Mouse (Mus musculus) limb, embryonic 14.5 days (tissue): ENCODE results near the gene E130208F15Rik. TPM values are rescaled to one million over a fixed set of nuclear protein-coding genes. Genes with fewer than 3 reads are reported as not detected.
A peak's percentile ranks its signal among the peaks of the same experiment; 100 is the strongest.

ENCODE experiments used
- ATAC-seq: fragments of 200-750 bp; cut with Nextera tagmentation; 2 replicates; pipeline ENCODE4 v1.8.0; 2017; ENCODE audit warnings: low read depth, moderate number of reproducible peaks, moderate TSS enrichment; ENCODE audit not compliant: low FRiP score
- DNase-seq: peaks from one replicate; pipeline ENCODE4 v3.0.0-alpha.2; 2015; ENCODE audit warnings: low spot score
- H3K27ac ChIP-seq: fragments of 300-500 bp; sonication (generic); replicated peaks from 2 replicates; pipeline ENCODE4 v1.5.1; 2014; ENCODE audit warnings: low read depth, mild to moderate bottlenecking, low read length, moderate library complexity, mixed read lengths
- H3K27me3 ChIP-seq: fragments of 300-500 bp; sonication (generic); 2 replicates; pipeline ENCODE4 v1.6.1; 2014; ENCODE audit warnings: low read length, mixed read lengths; ENCODE audit not compliant: control insufficient read depth, insufficient read depth
- H3K36me3 ChIP-seq: fragments of 300-500 bp; sonication (generic); 2 replicates; pipeline ENCODE4 v1.6.1; 2014; ENCODE audit warnings: mild to moderate bottlenecking, low read length, moderate library complexity, mixed read lengths; ENCODE audit not compliant: control insufficient read depth, insufficient read depth
- H3K4me1 ChIP-seq: fragments of 300-500 bp; sonication (generic); 2 replicates; pipeline ENCODE4 v1.6.1; 2014; ENCODE audit warnings: antibody characterized with exemption, low read length, mixed read lengths; ENCODE audit not compliant: control insufficient read depth, insufficient read depth
- H3K4me2 ChIP-seq: fragments of 300-500 bp; sonication (generic); replicated peaks from 2 replicates; pipeline ENCODE4 v1.6.1; 2014; ENCODE audit warnings: low read depth, mild to moderate bottlenecking, low read length, moderate library complexity; ENCODE audit not compliant: severe bottlenecking
- H3K4me3 ChIP-seq: fragments of 300-500 bp; sonication (generic); replicated peaks from 2 replicates; pipeline ENCODE4 v1.5.1; 2014; ENCODE audit warnings: low read length
- H3K9ac ChIP-seq: fragments of 300-500 bp; sonication (generic); 2 replicates; pipeline ENCODE4 v1.6.1; 2014; ENCODE audit warnings: mild to moderate bottlenecking, low read depth, low read length, moderate library complexity; ENCODE audit not compliant: severe bottlenecking
- H3K9me3 ChIP-seq: fragments of 300-500 bp; sonication (generic); 2 replicates; pipeline ENCODE4 v1.6.1; 2016; ENCODE audit warnings: low read length; ENCODE audit not compliant: control insufficient read depth
- POLR2A ChIP-seq: fragments of 200-500 bp; IDR thresholded peaks from 2 replicates; pipeline ENCODE4 v1.8.0; 2012; ENCODE audit warnings: inconsistent platforms, mild to moderate bottlenecking, moderate library complexity, borderline replicate concordance; ENCODE audit not compliant: insufficient read depth, insufficient read length; ENCODE audit errors: extremely low read depth
- WGBS: fragments of 180-500 bp; shearing (Covaris S2); extraction: QIAGEN DNeasy Blood & Tissue Kit; methylation state at CpG from one replicate; pipeline ENCODE4 v1.1.7; 2014; 5-methylcytosine and 5-hydroxymethylcytosine counted together
- polyA plus RNA-seq, 2 experiments: library from polyadenylated mRNA; depleted of rRNA in 1 of 2; stranded (reverse) in 1 of 2; unstranded in 1 of 2; fragments of >200 nt; fragmentation: Nextera tagmentation in 1 of 2; extraction: Ambion mirVana in 1 of 2; gene quantifications; 2 replicates each; pipeline versions ENCODE4 v1.2.1 to v1.2.3; 2012 to 2014

Gene E130208F15Rik
- polyA plus RNA-seq, 2 experiments: 0.98 TPM; not detected in 1

GRCm38 (mm10) chr7:30354059-30354458 is 32.5 kb downstream of the E130208F15Rik start:
- no peak for DNase-seq
- Histone ChIP-seq H3K27ac (no peak overlapping the region), H3K36me3 (peaks cover 14% of the 10 kb centered on the region), H3K9ac (no peak overlapping the region), H3K4me2 (no peak overlapping the region), H3K4me3 (no peak overlapping the region), H3K27me3 (no peaks in the 10 kb centered on the region), H3K4me1 (no peaks in the 10 kb centered on the region), H3K9me3 (no peaks in the 10 kb centered on the region)
- TF ChIP-seq POLR2A: no peak
- WGBS: 69% methylated on average over 4 of the region's 4 CpGs
- ATAC-seq: no peak

- Histone ChIP-seq H3K27me3 (no peaks in the 10 kb centered on the region), H3K4me3 (no peak overlapping the region), H3K27ac (no peak overlapping the region), H3K4me1 (peaks cover 16% of the 10 kb centered on the region), H3K9ac (no peak overlapping the region), H3K36me3 (peaks cover 23% of the 10 kb centered on the region), H3K4me2 (no peak overlapping the region), H3K9me3 (no peaks in the 10 kb centered on the region)
- WGBS: 77% methylated on average over 7 of the region's 7 CpGs
- ATAC-seq (no peak), DNase-seq (no peak)
- TF ChIP-seq POLR2A: no peak
These were observed 37.0 kb downstream of the E130208F15Rik start for GRCm38 (mm10) chr7:30358378-30359186.

- H3K4me3 ChIP-seq: no peak overlapping the region
- no peak for TF ChIP-seq POLR2A
- H3K36me3 ChIP-seq: peaks cover 23% of the 10 kb centered on the region
- DNase-seq (no peak), ATAC-seq (no peak)
- H3K4me1 ChIP-seq: peaks cover 16% of the 10 kb centered on the region
- 88% methylated on average over 31 of the region's 31 CpGs for WGBS
- no peaks in the 10 kb centered on the region for H3K27me3 ChIP-seq
- no peak overlapping the region for H3K27ac ChIP-seq
- no peaks in the 10 kb centered on the region for H3K9me3 ChIP-seq
- H3K4me2 ChIP-seq: no peak overlapping the region
- H3K9ac ChIP-seq: no peak overlapping the region
These were observed 37.8 kb downstream of the E130208F15Rik start for GRCm38 (mm10) chr7:30359276-30359865.

- H3K9me3 ChIP-seq: no peaks in the 10 kb centered on the region
- no peak overlapping the region for H3K9ac ChIP-seq
- no peak for DNase-seq
- WGBS: 95% methylated on average over 17 of the region's 17 CpGs
- no peak for TF ChIP-seq POLR2A
- no peak overlapping the region for H3K27ac ChIP-seq
- no peak overlapping the region for H3K4me2 ChIP-seq
- H3K4me3 ChIP-seq: no peak overlapping the region
- H3K36me3 ChIP-seq: peaks cover 21% of the 10 kb centered on the region
- H3K27me3 ChIP-seq: no peaks in the 10 kb centered on the region
- no peak for ATAC-seq
- H3K4me1 ChIP-seq: peaks cover 16% of the 10 kb centered on the region
These were observed 38.5 kb downstream of the E130208F15Rik start for GRCm38 (mm10) chr7:30360028-30360427.

- Histone ChIP-seq H3K4me1 (peaks cover 16% of the 10 kb centered on the region), H3K36me3 (peaks cover 9% of the 10 kb centered on the region), H3K27ac (peak within 1 kb of the TSS; percentile 50; the same call in 1 of the 2 replicates), H3K4me3 (peak within 1 kb of the TSS; percentile 55), H3K9ac (peak within 1 kb of the TSS; percentile 80), H3K9me3 (no peaks in the 10 kb centered on the region), H3K27me3 (no peaks in the 10 kb centered on the region), H3K4me2 (peak within 1 kb of the TSS; percentile 77)
- ATAC-seq (peak; percentile 81), DNase-seq (peak; percentile 88)
- no peak for TF ChIP-seq POLR2A
- WGBS: 1% methylated on average over 37 of the region's 55 CpGs
These were observed 41.3 kb downstream of the E130208F15Rik start, which contains the start of gene Lrfn3 for GRCm38 (mm10) chr7:30362652-30363343. Gene Lrfn3 (minus strand): TSS chr7:30362772.
